Mouse (Mus musculus): ENCODE measurements at regions not wholly inside any gene's neighbourhood (a gene's known extent, or its start where the extent isn't known, plus 50 kb on each side); places are given as distances from the start of the nearest gene placed in this dataset.

GRCm38 (mm10) chr6:135590084-135590483 is 227.7 kb downstream of the Emp1 start:
- DNase-seq (ENCODE audit: low spot score): no peak
- Histone ChIP-seq H3K27me3 (ENCODE audit: control insufficient read depth, insufficient read depth, low read length) (no peaks in the 10 kb centered on the region), H3K4me2 (replicated peaks; ENCODE audit: low read depth) (no peak overlapping the region), H3K27ac (replicated peaks) (no peak overlapping the region), H3K9ac (ENCODE audit: low read length) (no peak overlapping the region), H3K4me3 (ENCODE audit: low read depth, low read length) (no peak overlapping the region), H3K4me1 (replicated peaks; ENCODE audit: control insufficient read depth, insufficient read depth) (no peaks in the 10 kb centered on the region), H3K36me3 (ENCODE audit: control insufficient read depth, insufficient read depth, low read length) (no peaks in the 10 kb centered on the region), H3K9me3 (ENCODE audit: control insufficient read depth, low read length) (no peaks in the 10 kb centered on the region)
- TF ChIP-seq CTCF (IDR thresholded peaks at IDR 0.05; ENCODE audit: low read depth) (no peak), EP300 (optimal IDR thresholded peaks at IDR 0.05) (no peak)
- no peak for ATAC-seq (ENCODE audit: low FRiP score, low TSS enrichment)

- Histone ChIP-seq H3K4me3 (ENCODE audit: low read depth, low read length) (no peak overlapping the region), H3K27me3 (ENCODE audit: control insufficient read depth, insufficient read depth, low read length) (no peaks in the 10 kb centered on the region), H3K4me2 (replicated peaks; ENCODE audit: low read depth) (no peak overlapping the region), H3K9ac (ENCODE audit: low read length) (no peak overlapping the region), H3K9me3 (ENCODE audit: control insufficient read depth, low read length) (no peaks in the 10 kb centered on the region), H3K36me3 (ENCODE audit: control insufficient read depth, insufficient read depth, low read length) (no peaks in the 10 kb centered on the region), H3K4me1 (replicated peaks; ENCODE audit: control insufficient read depth, insufficient read depth) (no peaks in the 10 kb centered on the region), H3K27ac (replicated peaks) (no peak overlapping the region)
- TF ChIP-seq CTCF (IDR thresholded peaks at IDR 0.05; ENCODE audit: low read depth): no peak
- TF ChIP-seq EP300 (optimal IDR thresholded peaks at IDR 0.05): no peak
- DNase-seq (ENCODE audit: low spot score) (no peak), ATAC-seq (ENCODE audit: low FRiP score, low TSS enrichment) (no peak)
- WGBS: 78% methylated on average over 9 of the region's 9 CpGs
Measured at GRCm38 (mm10) chr6:135591085-135591484, 228.7 kb downstream of the Emp1 start.

- DNase-seq (ENCODE audit: low spot score) (no peak), ATAC-seq (ENCODE audit: low FRiP score, low TSS enrichment) (no peak)
- Histone ChIP-seq H3K36me3 (ENCODE audit: control insufficient read depth, insufficient read depth, low read length) (no peaks in the 10 kb centered on the region), H3K4me3 (ENCODE audit: low read depth, low read length) (no peak overlapping the region), H3K27ac (replicated peaks) (no peak overlapping the region), H3K4me2 (replicated peaks; ENCODE audit: low read depth) (no peak overlapping the region), H3K9me3 (ENCODE audit: control insufficient read depth, low read length) (no peaks in the 10 kb centered on the region), H3K4me1 (replicated peaks; ENCODE audit: control insufficient read depth, insufficient read depth) (no peaks in the 10 kb centered on the region), H3K9ac (ENCODE audit: low read length) (no peak overlapping the region), H3K27me3 (ENCODE audit: control insufficient read depth, insufficient read depth, low read length) (no peaks in the 10 kb centered on the region)
- no peak for TF ChIP-seq CTCF (IDR thresholded peaks at IDR 0.05; ENCODE audit: low read depth)
- TF ChIP-seq EP300 (optimal IDR thresholded peaks at IDR 0.05): no peak
- WGBS: 90% methylated on average over 4 of the region's 4 CpGs
Measured at GRCm38 (mm10) chr6:135596358-135596757, 234.0 kb downstream of the Emp1 start.

- no peak overlapping the region for H3K4me3 ChIP-seq (ENCODE audit: low read depth, low read length)
- no peaks in the 10 kb centered on the region for H3K36me3 ChIP-seq (ENCODE audit: control insufficient read depth, insufficient read depth, low read length)
- no peaks in the 10 kb centered on the region for H3K9me3 ChIP-seq (ENCODE audit: control insufficient read depth, low read length)
- no peaks in the 10 kb centered on the region for H3K4me1 ChIP-seq (replicated peaks; ENCODE audit: control insufficient read depth, insufficient read depth)
- H3K9ac ChIP-seq (ENCODE audit: low read length): no peak overlapping the region
- H3K27me3 ChIP-seq (ENCODE audit: control insufficient read depth, insufficient read depth, low read length): no peaks in the 10 kb centered on the region
- no peak for TF ChIP-seq CTCF (IDR thresholded peaks at IDR 0.05; ENCODE audit: low read depth)
- TF ChIP-seq EP300 (optimal IDR thresholded peaks at IDR 0.05): no peak
- ATAC-seq (ENCODE audit: low FRiP score, low TSS enrichment): no peak
- 52% methylated on average over 3 of the region's 3 CpGs for WGBS
- H3K27ac ChIP-seq (replicated peaks): no peak overlapping the region
- no peak for DNase-seq (ENCODE audit: low spot score)
- no peak overlapping the region for H3K4me2 ChIP-seq (replicated peaks; ENCODE audit: low read depth)
Measured at GRCm38 (mm10) chr6:135610504-135611096, 248.3 kb downstream of the Emp1 start.

- 66% methylated on average over 4 of the region's 4 CpGs for WGBS
- no peak for ATAC-seq (ENCODE audit: low FRiP score, low TSS enrichment)
Measured at GRCm38 (mm10) chr6:135627928-135628327, 265.6 kb downstream of the Emp1 start.

GRCm38 (mm10) chr6:135629236-135629635 is 266.9 kb downstream of the Emp1 start:
- Histone ChIP-seq H3K4me3 (ENCODE audit: low read depth, low read length) (no peak overlapping the region), H3K36me3 (ENCODE audit: control insufficient read depth, insufficient read depth, low read length) (no peaks in the 10 kb centered on the region), H3K27ac (replicated peaks) (no peak overlapping the region), H3K4me1 (replicated peaks; ENCODE audit: control insufficient read depth, insufficient read depth) (no peaks in the 10 kb centered on the region), H3K27me3 (ENCODE audit: control insufficient read depth, insufficient read depth, low read length) (no peaks in the 10 kb centered on the region), H3K9me3 (ENCODE audit: control insufficient read depth, low read length) (no peaks in the 10 kb centered on the region), H3K4me2 (replicated peaks; ENCODE audit: low read depth) (no peak overlapping the region), H3K9ac (ENCODE audit: low read length) (no peak overlapping the region)
- 81% methylated on average over 3 of the region's 3 CpGs for WGBS
- DNase-seq (ENCODE audit: low spot score): no peak
- TF ChIP-seq CTCF (IDR thresholded peaks at IDR 0.05; ENCODE audit: low read depth) (no peak), EP300 (optimal IDR thresholded peaks at IDR 0.05) (no peak)
- ATAC-seq (ENCODE audit: low FRiP score, low TSS enrichment): no peak

More at GRCm38 (mm10) chr6:135627928-135628327, 265.6 kb downstream of the Emp1 start:
- Histone ChIP-seq H3K27me3 (ENCODE audit: control insufficient read depth, insufficient read depth, low read length) (no peaks in the 10 kb centered on the region), H3K9ac (ENCODE audit: low read length) (no peak overlapping the region), H3K36me3 (ENCODE audit: control insufficient read depth, insufficient read depth, low read length) (no peaks in the 10 kb centered on the region), H3K4me2 (replicated peaks; ENCODE audit: low read depth) (no peak overlapping the region), H3K27ac (replicated peaks) (no peak overlapping the region), H3K4me3 (ENCODE audit: low read depth, low read length) (no peak overlapping the region), H3K9me3 (ENCODE audit: control insufficient read depth, low read length) (no peaks in the 10 kb centered on the region), H3K4me1 (replicated peaks; ENCODE audit: control insufficient read depth, insufficient read depth) (no peaks in the 10 kb centered on the region)
- DNase-seq (ENCODE audit: low spot score): no peak
- TF ChIP-seq EP300 (optimal IDR thresholded peaks at IDR 0.05): no peak
- no peak for TF ChIP-seq CTCF (IDR thresholded peaks at IDR 0.05; ENCODE audit: low read depth)

Measured in stomach, postnatal 0 days (tissue).